Mouse (Mus musculus) spleen, adult 2 months (tissue): ENCODE results near the gene C730034F03Rik. TPM values are rescaled to one million over a fixed set of nuclear protein-coding genes. Genes with fewer than 3 reads are reported as not detected.

Source experiments
- DNase-seq, 2 experiments: peaks; one replicate each; pipeline versions ENCODE4 v3.0.0 to v3.0.0-alpha.2; 2012 to 2021; ENCODE audit warnings: low spot score in 2 of 2, low read depth in 1 of 2
- H3K27ac ChIP-seq: fragments of 200-500 bp; 2 replicates; pipeline ENCODE4 v1.5.1; 2012; ENCODE audit warnings: low read length, inconsistent platforms; ENCODE audit not compliant: insufficient read depth
- H3K27me3 ChIP-seq: fragments of 200-500 bp; 2 replicates; pipeline ENCODE4 v1.6.1; 2012; ENCODE audit warnings: mild to moderate bottlenecking, moderate library complexity, low read length, inconsistent platforms; ENCODE audit not compliant: control insufficient read depth, insufficient read depth
- H3K36me3 ChIP-seq: fragments of 200-500 bp; 2 replicates; pipeline ENCODE4 v1.6.1; 2012; ENCODE audit warnings: mild to moderate bottlenecking, low read length, inconsistent platforms; ENCODE audit not compliant: control insufficient read depth, insufficient read depth
- H3K4me1 ChIP-seq: fragments of 200-500 bp; 2 replicates; pipeline ENCODE4 v1.6.1; 2011; ENCODE audit warnings: inconsistent platforms; ENCODE audit not compliant: control insufficient read depth, insufficient read depth, insufficient read length
- H3K4me3 ChIP-seq: fragments of 200-500 bp; 2 replicates; pipeline ENCODE4 v1.5.1; 2011; ENCODE audit warnings: mild to moderate bottlenecking, inconsistent platforms; ENCODE audit not compliant: insufficient read depth, insufficient read length; ENCODE audit errors: extremely low read depth
- CTCF ChIP-seq: fragments of 200-500 bp; IDR thresholded peaks from 2 replicates; pipeline ENCODE4 v1.5.1; 2011; ENCODE audit warnings: mild to moderate bottlenecking, inconsistent platforms; ENCODE audit not compliant: insufficient read depth, insufficient read length, insufficient replicate concordance; ENCODE audit errors: extremely low read depth
- POLR2A ChIP-seq: fragments of 200-500 bp; IDR thresholded peaks from 2 replicates; pipeline ENCODE4 v1.6.1; 2011; ENCODE audit warnings: low read depth, low read length, inconsistent platforms
- WGBS: fragments of 180-500 bp; shearing (Covaris S2); methylation state at CpG from one replicate; pipeline ENCODE4 v1.1.7; 2018; 5-methylcytosine and 5-hydroxymethylcytosine counted together
- polyA plus RNA-seq: library from polyadenylated mRNA; depleted of rRNA; stranded (reverse); fragments of >200 nt; gene quantifications from 2 replicates; pipeline ENCODE4 v1.2.3, GENCODE M21; 2012; rRNA removed

C730034F03Rik gene
- polyA plus RNA-seq, result 0.75 and 0.82 TPM in 2 replicates

- peaks cover 12% of the 10 kb centered on the region for H3K36me3 ChIP-seq
- TF ChIP-seq CTCF (no peak), POLR2A (peak; percentile 21)
- peak within 1 kb of the TSS; percentile 100 for H3K27ac ChIP-seq
- H3K4me1 ChIP-seq, result peaks cover 7% of the 10 kb centered on the region
- WGBS, result under 1% methylated on average over 70 of the region's 70 CpGs
- DNase-seq, result peak; percentile 85 to 88
- no peaks in the 10 kb centered on the region for H3K27me3 ChIP-seq
- H3K4me3 ChIP-seq, result peak within 1 kb of the TSS; percentile 94
Observed at GRCm38 (mm10) chr15:89429352-89430221, at the start of gene C730034F03Rik, which contains the start of the genes Gm44502 and Chkb. Gene C730034F03Rik, plus strand, starts transcription at chr15:89429589. Gene Gm44502, minus strand, starts transcription at chr15:89429696. Gene Chkb, minus strand, starts transcription at chr15:89429908.

- TF ChIP-seq CTCF (no peak), POLR2A (no peak)
- H3K4me3 ChIP-seq, result no peak within 1 kb of the TSS
- H3K4me1 ChIP-seq, result no peaks in the 10 kb centered on the region
- WGBS, result 91% methylated on average over 7 of the region's 7 CpGs
- H3K27me3 ChIP-seq, result no peaks in the 10 kb centered on the region
- H3K27ac ChIP-seq, result no peak within 1 kb of the TSS
- no peak for DNase-seq
- H3K36me3 ChIP-seq, result no peaks in the 10 kb centered on the region
Observed at GRCm38 (mm10) chr15:89384617-89385016, 44.8 kb upstream of the C730034F03Rik start, which contains the start of gene Klhdc7b. Gene Klhdc7b, plus strand, starts transcription at chr15:89384917.

- Histone ChIP-seq H3K27me3 (no peaks in the 10 kb centered on the region), H3K4me1 (no peaks in the 10 kb centered on the region), H3K36me3 (no peaks in the 10 kb centered on the region), H3K4me3 (no peak overlapping the region), H3K27ac (no peak overlapping the region)
- TF ChIP-seq CTCF (no peak), POLR2A (no peak)
- 11% methylated on average over 12 of the region's 12 CpGs for WGBS
- no peak for DNase-seq
Observed at GRCm38 (mm10) chr15:89387127-89387526, 42.3 kb upstream of the C730034F03Rik start.

GRCm38 (mm10) chr15:89390081-89390480 lies 39.3 kb upstream of the C730034F03Rik start:
- H3K27ac ChIP-seq, result no peak overlapping the region
- no peak for TF ChIP-seq POLR2A
- no peak for TF ChIP-seq CTCF
- H3K4me3 ChIP-seq, result no peak overlapping the region
- no peak for DNase-seq
- 93% methylated on average over 10 of the region's 10 CpGs for WGBS
- H3K27me3 ChIP-seq, result no peaks in the 10 kb centered on the region
- no peaks in the 10 kb centered on the region for H3K4me1 ChIP-seq
- no peaks in the 10 kb centered on the region for H3K36me3 ChIP-seq

GRCm38 (mm10) chr15:89396883-89397282 lies 32.5 kb upstream of the C730034F03Rik start:
- no peak overlapping the region for H3K27ac ChIP-seq
- no peaks in the 10 kb centered on the region for H3K27me3 ChIP-seq
- H3K4me3 ChIP-seq, result no peak overlapping the region
- H3K36me3 ChIP-seq, result no peaks in the 10 kb centered on the region
- TF ChIP-seq POLR2A (no peak), CTCF (no peak)
- 95% methylated on average over 4 of the region's 4 CpGs for WGBS
- no peaks in the 10 kb centered on the region for H3K4me1 ChIP-seq
- no peak for DNase-seq

GRCm38 (mm10) chr15:89398146-89398545 lies 31.2 kb upstream of the C730034F03Rik start:
- no peak for DNase-seq
- Histone ChIP-seq H3K27me3 (no peaks in the 10 kb centered on the region), H3K27ac (no peak overlapping the region), H3K36me3 (no peaks in the 10 kb centered on the region), H3K4me3 (no peak overlapping the region), H3K4me1 (no peaks in the 10 kb centered on the region)
- 96% methylated on average over 2 of the region's 2 CpGs for WGBS
- TF ChIP-seq POLR2A, result no peak
- no peak for TF ChIP-seq CTCF

GRCm38 (mm10) chr15:89399716-89400115 lies 29.7 kb upstream of the C730034F03Rik start:
- 73% methylated on average over 1 of the region's 1 CpGs for WGBS
- H3K4me1 ChIP-seq, result no peaks in the 10 kb centered on the region
- no peaks in the 10 kb centered on the region for H3K36me3 ChIP-seq
- H3K27ac ChIP-seq, result no peak overlapping the region
- DNase-seq, result no peak
- TF ChIP-seq CTCF (no peak), POLR2A (no peak)
- no peaks in the 10 kb centered on the region for H3K27me3 ChIP-seq
- H3K4me3 ChIP-seq, result no peak overlapping the region
